Mouse (Mus musculus) fibroblast of lung, adult 2 months (primary cell): ENCODE results near the gene Odf3.
"Not testable (repeated sequence)": the region's sequence is repeated elsewhere in the genome, so short reads cannot be mapped to it uniquely, and the experiment has no call there.

Experiments used
- DNase-seq: peaks from one replicate; pipeline ENCODE4 v3.0.0-alpha.2; 2011; ENCODE audit warnings: low read depth

Odf3 gene

GRCm38 (mm10) chr7:140881696-140882468 lies 34.3 kb downstream of the Odf3 start, which contains the start of the genes Psmd13 and Sirt3:
Psmd13 (plus strand) TSS chr7:140881968.
Sirt3 (minus strand) TSS chr7:140882309.
- peak; percentile 78 for DNase-seq

DNA sequence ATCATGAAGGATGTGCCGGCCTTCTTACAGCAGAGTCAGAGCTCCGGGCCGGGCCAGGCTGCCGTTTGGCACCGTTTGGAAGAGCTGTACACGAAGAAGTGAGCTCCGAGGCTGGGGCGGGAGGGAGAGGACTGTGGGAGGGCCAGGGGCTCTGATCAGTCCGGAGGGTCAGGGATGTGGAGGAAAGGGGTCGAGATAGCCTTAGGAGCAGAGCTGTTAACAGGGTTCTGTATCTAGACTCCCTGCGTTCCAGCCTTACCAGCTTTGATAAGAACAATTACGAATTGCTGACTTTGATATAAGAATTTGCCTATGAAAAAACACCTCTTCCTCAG lies 34.8 kb downstream of the Odf3 start:
- no peak for DNase-seq

GRCm38 (mm10) chr7:140890636-140891035 lies 43.0 kb downstream of the Odf3 start:
- not testable (repeated sequence) for DNase-seq

GRCm38 (mm10) chr7:140894031-140894430 lies 46.4 kb downstream of the Odf3 start:
- no peak for DNase-seq

DNA sequence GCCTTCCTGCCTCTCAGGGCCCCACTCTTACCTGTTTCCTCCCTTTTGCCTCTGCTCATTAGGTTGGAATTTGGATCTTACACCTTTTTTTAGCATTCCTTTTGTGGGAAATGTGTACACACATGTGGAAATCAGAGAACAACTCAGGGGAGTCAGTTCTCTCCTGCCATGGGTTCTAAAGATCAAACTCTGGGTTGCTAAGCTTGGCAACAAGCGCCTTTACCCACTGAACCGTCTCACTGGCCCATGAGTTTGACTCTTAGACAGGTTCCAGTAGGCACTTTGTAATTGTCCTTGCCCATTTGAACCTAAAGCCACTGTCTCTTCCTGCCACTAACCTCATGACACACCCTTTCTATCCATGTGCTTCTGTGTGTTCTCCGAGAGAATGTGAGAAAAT lies 47.0 kb downstream of the Odf3 start:
- no peak for DNase-seq

GRCm38 (mm10) chr7:140897863-140898262 lies 50.3 kb downstream of the Odf3 start:
- no peak for DNase-seq

GRCm38 (mm10) chr7:140899121-140899520 lies 51.5 kb downstream of the Odf3 start:
- no peak for DNase-seq

DNA sequence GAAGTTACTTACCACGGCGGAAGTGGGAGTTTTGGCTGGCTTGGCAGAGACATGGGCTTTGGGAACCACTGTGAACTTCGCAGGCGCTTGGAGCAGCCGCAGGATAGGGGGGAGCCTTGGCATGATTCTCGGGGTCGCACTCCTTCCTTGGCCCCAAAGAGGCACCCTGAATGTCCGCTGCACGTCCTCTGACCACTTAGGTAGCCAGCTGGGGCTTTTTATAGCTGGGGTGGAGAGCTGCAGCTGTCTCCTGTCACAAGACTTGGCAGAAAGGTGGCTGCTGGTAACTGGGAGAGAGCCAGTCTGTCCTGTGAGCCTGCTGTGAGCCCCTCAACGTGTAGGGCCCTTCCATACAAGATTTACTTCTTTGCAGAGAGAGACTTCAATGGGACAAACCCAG lies 52.6 kb downstream of the Odf3 start, which contains the start of gene Cox8b:
Gene Cox8b, minus strand, starts transcription at position 227 of the 400 bp plus-strand sequence.
- DNase-seq: no peak
